Mouse (Mus musculus) CD4-positive, CD25-positive, alpha-beta regulatory T cell, adult 9 weeks (primary cell): Measurements from ENCODE around the gene Olfr262. TPM values are rescaled to one million over a fixed set of nuclear protein-coding genes. Genes with fewer than 3 reads are reported as not detected.

Experiments
- polyA plus RNA-seq: library from polyadenylated mRNA; unstranded; fragments of 100-300 nt; shearing (Covaris generic); gene quantifications from one replicate; pipeline ENCODE4 v1.2.1, GENCODE M21; 2017

The Olfr262 gene
- polyA plus RNA-seq = not detected

DNA sequence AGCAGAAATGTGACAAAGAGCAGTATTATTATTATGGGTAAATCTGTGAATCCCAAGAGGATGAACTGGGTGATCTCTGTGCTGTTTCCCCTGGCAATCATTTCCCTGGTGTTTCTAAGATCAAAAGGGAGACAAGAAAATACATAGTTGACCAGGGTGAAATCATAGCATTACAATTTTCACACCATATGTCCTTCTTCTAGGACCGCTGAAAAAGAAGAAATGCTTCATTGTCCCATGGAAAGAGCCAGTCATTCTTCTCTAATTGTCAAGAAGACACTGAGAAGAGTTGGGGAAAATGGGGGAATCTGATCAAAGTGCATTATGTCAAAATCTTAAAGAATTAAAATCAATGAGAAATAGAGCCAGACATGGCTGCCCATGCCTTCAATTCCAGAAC lies at the start of gene Olfr262:
TSS of gene Olfr262 (minus strand) at position 101 of the 400 bp plus-strand sequence.

GRCm38 (mm10) chr19:12279554-12279953 lies 38.1 kb upstream of the Olfr262 start, which contains the start of gene Olfr1434:
Gene Olfr1434 (plus strand): TSS chr19:12279854.

GRCm38 (mm10) chr19:12260732-12261131 lies 19.3 kb upstream of the Olfr262 start, which contains the start of gene Olfr235:
Gene Olfr235 (plus strand): TSS chr19:12261032.

DNA sequence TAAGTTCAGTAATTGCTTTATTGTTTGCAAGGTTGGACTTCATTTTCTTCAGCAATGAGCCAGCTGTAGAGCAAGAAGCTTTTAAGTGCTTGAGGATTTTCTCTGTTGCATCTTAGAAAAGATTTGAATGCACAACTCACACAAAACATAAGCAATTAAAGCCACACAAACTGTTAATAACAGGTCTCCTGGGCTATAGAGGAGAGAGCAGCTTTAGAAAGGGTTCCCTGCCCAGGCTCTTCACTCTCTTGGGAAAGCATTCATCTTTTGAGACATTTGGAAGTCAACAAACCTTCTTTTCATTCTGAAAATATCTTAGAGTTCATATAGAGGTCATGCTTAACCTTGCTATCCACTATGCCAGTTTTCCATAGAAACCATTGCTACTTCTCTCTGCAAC lies 9.0 kb downstream of the Olfr262 start, which contains the start of gene Olfr1432:
TSS of gene Olfr1432 (minus strand) at position 101 of the 400 bp plus-strand sequence.

DNA sequence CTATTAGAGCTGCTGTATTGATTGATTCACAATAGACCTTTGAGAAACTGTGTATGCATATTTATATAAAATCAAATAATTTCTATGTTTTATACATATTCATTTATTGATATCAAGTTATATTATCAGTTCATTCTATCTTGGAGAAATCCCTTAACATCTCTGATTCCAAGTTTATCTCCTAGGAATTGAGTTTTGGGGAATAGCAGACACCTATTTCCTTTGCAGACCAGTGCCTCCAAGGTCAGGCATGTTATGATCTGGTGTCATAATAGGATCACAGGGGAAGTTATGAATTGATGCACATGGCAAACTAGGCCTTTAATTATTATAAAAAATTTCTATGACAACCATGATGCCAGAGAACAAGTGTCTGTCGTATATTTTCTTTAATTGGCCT lies 41.1 kb downstream of the Olfr262 start, which contains the start of gene Olfr1431:
TSS of gene Olfr1431 (plus strand) at position 301 of the 400 bp plus-strand sequence.

Other genes with a start within 250 kb of the Olfr262 start
- gene Olfr1423, start 200.3 kb downstream of the Olfr262 start, polyA plus RNA-seq = not detected
- not detected for gene Olfr1424, start 179.0 kb downstream of the Olfr262 start, polyA plus RNA-seq
- not detected for gene Olfr1425, start 163.9 kb downstream of the Olfr262 start, polyA plus RNA-seq
- not detected for gene Olfr1426, start 149.6 kb downstream of the Olfr262 start, polyA plus RNA-seq
- gene Olfr1427, start 138.3 kb downstream of the Olfr262 start, polyA plus RNA-seq = not detected
- gene Olfr1428, start 125.8 kb downstream of the Olfr262 start, polyA plus RNA-seq = not detected
- gene Olfr76, start 118.5 kb downstream of the Olfr262 start, polyA plus RNA-seq = not detected
- 0.10 TPM for gene Olfr1555-ps1, start 71.5 kb downstream of the Olfr262 start, polyA plus RNA-seq
- not detected for gene Olfr1431, start 41.0 kb downstream of the Olfr262 start, polyA plus RNA-seq
- gene Olfr1432, start 9.1 kb downstream of the Olfr262 start, polyA plus RNA-seq = not detected
- gene Olfr235, start 19.4 kb upstream of the Olfr262 start, polyA plus RNA-seq = not detected
- gene Olfr1434, start 38.2 kb upstream of the Olfr262 start, polyA plus RNA-seq = not detected
- gene Olfr1436, start 57.5 kb upstream of the Olfr262 start, polyA plus RNA-seq = not detected
- not detected for gene Olfr1437, start 83.4 kb upstream of the Olfr262 start, polyA plus RNA-seq
- not detected for gene Olfr1438-ps1, start 94.3 kb upstream of the Olfr262 start, polyA plus RNA-seq
- not detected for gene Olfr1440, start 145.6 kb upstream of the Olfr262 start, polyA plus RNA-seq
- not detected for gene Olfr1441, start 175.8 kb upstream of the Olfr262 start, polyA plus RNA-seq
- not detected for gene Pfpl, start 186.2 kb upstream of the Olfr262 start, polyA plus RNA-seq
- gene Mpeg1, start 219.1 kb upstream of the Olfr262 start, polyA plus RNA-seq = 0.53 TPM